13 mouse cellular contexts compared by ENCODE assay signal in genomic region chr15:6861617-6862016, GRCm38 (mm10). TPM values are rescaled to one million over a fixed set of nuclear protein-coding genes. Genes with fewer than 3 reads are reported as not detected.
DNase-seq lines count a peak whose midpoint lies in the region; ATAC-seq lines count a peak whose summit lies in the region.
"Had no signal": no experiment of that assay in that cellular context is flagged by ENCODE, and none has a peak within 500 bp of the region (broad histone marks: within the 10 kb centered on the region; RNA-seq: fewer than 3 reads in every experiment).

No protein-coding gene starts in this region.

- H3K27me3 ChIP-seq in heart, embryonic 11.5 days (ENCODE audit: control insufficient read depth, insufficient read depth, low read length): no peaks in the 10 kb centered on the region
- no peaks in the 10 kb centered on the region for H3K27me3 ChIP-seq in intestine, embryonic 16.5 days (replicated peaks; ENCODE audit: control insufficient read depth, insufficient read depth, low read length)
- no peaks in the 10 kb centered on the region for H3K27me3 ChIP-seq in midbrain, embryonic 16.5 days (ENCODE audit: control insufficient read depth, insufficient read depth, low read depth, low read length)

- WGBS in heart, embryonic 11.5 days (ENCODE audit: insufficient replicate concordance): 43% methylated on average over 7 of the region's 7 CpGs
- WGBS in intestine, embryonic 16.5 days: 56% methylated on average over 7 of the region's 7 CpGs
- 87% methylated on average over 7 of the region's 7 CpGs for WGBS in midbrain, embryonic 16.5 days

- H3K9me3 ChIP-seq in heart, embryonic 11.5 days (replicated peaks; ENCODE audit: control insufficient read depth, low read length): no peaks in the 10 kb centered on the region
- no peaks in the 10 kb centered on the region for H3K9me3 ChIP-seq in intestine, embryonic 16.5 days (ENCODE audit: control insufficient read depth, low read length)
- H3K9me3 ChIP-seq in midbrain, embryonic 16.5 days (replicated peaks; ENCODE audit: control insufficient read depth, low read length, poor library complexity, severe bottlenecking): no peaks in the 10 kb centered on the region

- peak overlapping the region; percentile 39; the same call in 1 of the 2 replicates for H3K9ac ChIP-seq in heart, embryonic 11.5 days (ENCODE audit: low read depth, low read length)
- H3K9ac ChIP-seq in intestine, embryonic 16.5 days (ENCODE audit: low read depth, low read length): no peak overlapping the region
- no peak overlapping the region for H3K9ac ChIP-seq in midbrain, embryonic 16.5 days (ENCODE audit: low read depth, low read length)

- 0 out of 2 replicates have a peak, but pooled peaks cover 6% of the 10 kb centered on the region for H3K4me1 ChIP-seq in heart, embryonic 11.5 days (ENCODE audit: control insufficient read depth, insufficient read depth, low read length)
- no peaks in the 10 kb centered on the region for H3K4me1 ChIP-seq in intestine, embryonic 16.5 days (ENCODE audit: control insufficient read depth, insufficient read depth, low read length)
- no peaks in the 10 kb centered on the region for H3K4me1 ChIP-seq in midbrain, embryonic 16.5 days (ENCODE audit: control insufficient read depth, insufficient read depth, low read length)

- peak; percentile 67 for ATAC-seq in heart, embryonic 11.5 days (replicated peaks; ENCODE audit: insufficient number of reproducible peaks, low FRiP score, low TSS enrichment)
- ATAC-seq in intestine, embryonic 16.5 days: peak; percentile 48; the same call in 1 of the 2 replicates
- no peak for ATAC-seq in midbrain, embryonic 16.5 days
- ATAC-seq in CD4-positive, CD25-positive, alpha-beta regulatory T cell, adult 4 months: no peak
- ATAC-seq: activated CD4-positive, CD25-positive, alpha-beta regulatory T cell, adult 4 months had no signal

- peak; percentile 96 for DNase-seq in heart, adult 11 months
- no peak for DNase-seq in heart, postnatal 25 days (ENCODE audit: low spot score)
- peak; percentile 59 for DNase-seq in NIH3T3 (ENCODE audit: low read depth)
- no peak for DNase-seq in cerebellum, adult 9-11 months
- DNase-seq: cerebellum, adult 18-20 months; thymus, postnatal 36 days had no signal

- peak overlapping the region; percentile 92 for H3K27ac ChIP-seq in heart, embryonic 11.5 days (ENCODE audit: low read depth, low read length)
- peak overlapping the region; percentile 52 for H3K27ac ChIP-seq in intestine, embryonic 16.5 days (ENCODE audit: low read length)
- H3K27ac ChIP-seq in midbrain, embryonic 16.5 days (ENCODE audit: low read length): no peak overlapping the region

- peak overlapping the region; percentile 49 for H3K4me2 ChIP-seq in heart, embryonic 11.5 days
- no peak overlapping the region for H3K4me2 ChIP-seq in intestine, embryonic 16.5 days (ENCODE audit: low read depth, low read length)
- H3K4me2 ChIP-seq in midbrain, embryonic 16.5 days (ENCODE audit: low read length): no peak overlapping the region
- H3K4me2 ChIP-seq: liver, embryonic 11.5 days had no signal

- intact Hi-C loops in heart, postnatal 25 days (cut with DNase I): no loop called here

- H3K36me3 ChIP-seq in heart, embryonic 11.5 days (ENCODE audit: control insufficient read depth, insufficient read depth, low read length): no peaks in the 10 kb centered on the region
- no peaks in the 10 kb centered on the region for H3K36me3 ChIP-seq in intestine, embryonic 16.5 days (ENCODE audit: control insufficient read depth, insufficient read depth, low read length)
- H3K36me3 ChIP-seq in midbrain, embryonic 16.5 days (ENCODE audit: control insufficient read depth, insufficient read depth, low read length): no peaks in the 10 kb centered on the region

- peak overlapping the region; percentile 22; the same call in 1 of the 2 replicates for H3K4me3 ChIP-seq in heart, embryonic 11.5 days (ENCODE audit: low read depth, low read length)
- no peak overlapping the region for H3K4me3 ChIP-seq in intestine, embryonic 16.5 days (ENCODE audit: low read length)
- H3K4me3 ChIP-seq in midbrain, embryonic 16.5 days (ENCODE audit: low read depth, low read length): no peak overlapping the region

RNA-seq across cellular contexts. Expression of gene Osmr, which starts 13.2 kb away (rescaled TPM):
- total RNA-seq in heart, postnatal 25 days (2021): 10 to 100 TPM in 1 of 2 experiments, 1 to 10 TPM in 1; 9.0 to 11.3 TPM
- polyA plus RNA-seq in heart, embryonic 11.5 days (2014; fragmentation: Nextera tagmentation; extraction: Ambion mirVana): 0.57 and 1.2 TPM in 2 replicates
- 1.2 and 1.6 TPM in 2 replicates for polyA plus RNA-seq in intestine, embryonic 16.5 days (2015; fragmentation: Nextera tagmentation; extraction: Ambion mirVana)
- polyA plus RNA-seq in midbrain, embryonic 16.5 days (2015; fragmentation: Nextera tagmentation; extraction: Ambion mirVana): 2.1 and 2.6 TPM in 2 replicates
- not detected for polyA plus RNA-seq in CD4-positive, CD25-positive, alpha-beta regulatory T cell, adult 4 months (2017; shearing (Covaris generic))
- total RNA-seq: MEL had no signal
- polyA plus RNA-seq: liver, embryonic 11.5 days had no signal

Comparison
In these comparisons a context has a peak if more than half of its experiments do, and no peak if none do; other contexts are left out.
1. DNase-seq: peak in heart, adult 11 months (single experiment) and NIH3T3 (single experiment); none in heart, postnatal 25 days (single experiment) and cerebellum, adult 9-11 months (single experiment).
2. ATAC-seq: peak in heart, embryonic 11.5 days (single experiment) and intestine, embryonic 16.5 days (single experiment); none in midbrain, embryonic 16.5 days (single experiment) and CD4-positive, CD25-positive, alpha-beta regulatory T cell, adult 4 months (single experiment).